Mouse (Mus musculus): ENCODE data around the gene Ano2.

Gene Ano2

DNA sequence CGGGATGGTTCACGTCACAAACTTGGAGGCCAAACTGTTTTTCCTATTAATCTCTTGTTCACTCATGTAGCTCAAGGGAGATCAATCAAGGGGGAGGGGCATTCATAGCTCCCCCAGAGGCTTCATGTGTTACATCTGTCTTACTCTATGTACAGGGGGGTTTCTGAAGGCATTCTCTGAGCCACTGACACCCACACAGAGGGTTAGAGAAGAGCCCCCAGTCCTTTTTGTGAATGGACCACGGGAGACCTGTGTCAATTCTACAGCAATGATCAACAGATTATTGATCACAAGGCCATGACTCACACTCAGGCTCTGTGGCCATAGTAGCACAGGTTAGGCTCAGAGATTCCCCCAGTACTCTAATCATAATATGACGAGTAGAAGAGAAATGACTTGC lies 358.0 kb downstream of the Ano2 start:
- no peak for DNase-seq (ENCODE audit: low read depth, low spot score)

GRCm38 (mm10) chr6:126053136-126053535 lies 362.9 kb downstream of the Ano2 start:
- DNase-seq (ENCODE audit: low read depth, low spot score), result no peak

- DNase-seq (ENCODE audit: low read depth, low spot score), result no peak
Observed at GRCm38 (mm10) chr6:126057706-126058105, 367.5 kb downstream of the Ano2 start.

DNA sequence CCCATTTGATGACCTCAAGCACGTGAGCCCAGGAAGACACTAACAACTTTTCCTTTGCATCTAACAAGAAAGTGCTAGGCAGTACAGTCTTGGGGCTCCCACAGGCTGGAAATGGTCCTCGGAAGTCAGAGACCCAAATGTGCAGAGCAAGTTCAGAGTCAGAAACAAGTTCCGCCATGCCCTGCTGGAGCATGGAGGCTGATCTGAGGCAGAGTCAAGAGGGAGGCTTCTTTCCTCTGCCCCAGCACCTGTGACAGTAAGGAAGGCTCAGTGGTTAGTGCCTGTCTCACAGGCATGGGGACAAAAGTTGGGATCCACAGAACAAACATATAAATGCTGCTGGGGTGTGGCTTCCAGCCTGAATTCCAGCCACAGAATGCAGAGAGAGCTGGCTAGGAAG lies 390.3 kb downstream of the Ano2 start:
- no peak for DNase-seq (ENCODE audit: low read depth, low spot score)

GRCm38 (mm10) chr6:126086321-126086950 lies 396.2 kb downstream of the Ano2 start:
- DNase-seq (ENCODE audit: low read depth, low spot score), result no peak

DNA sequence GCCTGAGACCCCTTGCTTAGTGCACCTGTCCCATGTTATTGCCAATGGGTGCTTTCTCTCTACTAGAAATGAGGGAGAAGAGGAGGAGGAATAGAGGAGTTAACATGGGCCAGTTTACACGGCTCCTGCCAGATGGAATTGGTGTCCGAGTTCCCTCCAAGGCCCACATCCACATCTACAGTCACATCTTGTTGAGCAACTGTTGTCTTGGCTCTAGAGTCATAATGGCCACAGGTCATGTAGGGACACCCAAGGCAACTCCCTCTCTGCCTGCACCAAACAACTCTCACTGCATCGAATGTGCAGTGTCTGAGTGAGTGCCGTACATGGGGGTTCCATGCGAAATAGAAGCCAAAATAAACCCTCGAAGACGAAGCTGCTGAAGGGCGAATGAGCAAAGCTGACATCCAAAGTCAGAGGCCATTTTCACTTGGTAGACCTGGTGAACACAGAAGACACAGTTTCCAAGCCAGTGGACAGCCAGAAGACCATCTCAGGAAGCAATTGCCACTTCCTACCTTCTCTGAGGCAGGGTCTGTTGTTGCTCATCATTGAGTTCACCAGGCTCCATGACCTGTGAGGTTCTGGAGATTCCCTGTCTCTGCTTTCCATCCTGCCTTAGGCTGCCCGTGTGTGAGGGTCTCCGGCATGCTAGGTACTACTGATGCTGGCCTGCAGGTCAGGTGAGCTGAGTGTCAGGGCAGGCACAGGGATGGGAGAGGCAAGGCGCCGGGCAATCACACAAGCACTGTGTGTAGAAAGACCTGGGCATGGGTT lies 398.5 kb downstream of the Ano2 start:
- no peak for DNase-seq (ENCODE audit: low read depth, low spot score)
